Mouse (Mus musculus): ENCODE measurements around the gene Map3k10. TPM values are rescaled to one million over a fixed set of nuclear protein-coding genes. Genes with fewer than 3 reads are reported as not detected.
A peak's percentile ranks its signal among the peaks of the same experiment; 100 is the strongest.

The Map3k10 gene
- total RNA-seq, 2 experiments from 2014 or later: 19.2 to 20.0 TPM

DNA sequence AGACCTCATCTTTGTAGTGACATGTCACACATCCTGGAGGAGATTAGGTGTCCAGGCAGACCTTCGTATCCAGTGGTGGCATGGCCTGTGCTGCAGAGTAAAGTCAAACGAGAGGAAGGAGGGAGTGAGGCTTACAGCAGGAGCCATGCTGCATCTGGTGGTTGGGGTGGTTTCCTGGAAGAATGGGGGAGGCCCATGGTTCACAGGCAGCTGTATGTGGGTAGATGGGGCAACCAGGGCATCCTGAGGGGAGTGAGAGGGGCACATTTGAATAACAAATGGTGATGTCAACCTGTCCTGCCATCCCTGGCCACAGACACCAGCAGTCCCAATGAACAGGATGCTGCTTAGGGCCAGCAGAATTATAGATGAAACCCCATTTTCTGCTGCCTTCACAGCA lies 64.7 kb downstream of the Map3k10 start:
- no peak for DNase-seq (ENCODE audit: low spot score in 2 of 2)

DNA sequence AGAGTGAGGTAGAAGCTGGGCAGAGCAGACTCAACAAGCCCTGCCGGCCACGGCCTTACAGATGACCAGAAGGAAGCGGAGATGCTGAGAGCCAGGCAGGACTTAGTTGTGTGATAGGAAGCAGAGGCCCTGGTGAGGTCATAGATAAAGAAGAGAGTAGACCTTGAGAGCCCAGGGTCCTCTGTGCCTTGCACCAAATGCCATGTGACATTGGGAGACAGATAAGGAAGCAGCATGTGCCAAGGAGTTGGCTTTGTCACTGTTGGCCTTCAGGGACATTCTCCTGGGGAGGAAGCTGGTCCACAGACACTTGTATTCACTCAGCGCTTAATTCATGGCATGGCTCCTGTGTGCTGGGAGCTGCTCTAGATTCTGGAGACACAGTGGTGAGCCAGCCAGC lies 65.1 kb downstream of the Map3k10 start:
- no peak for DNase-seq (ENCODE audit: low spot score in 2 of 2)

DNA sequence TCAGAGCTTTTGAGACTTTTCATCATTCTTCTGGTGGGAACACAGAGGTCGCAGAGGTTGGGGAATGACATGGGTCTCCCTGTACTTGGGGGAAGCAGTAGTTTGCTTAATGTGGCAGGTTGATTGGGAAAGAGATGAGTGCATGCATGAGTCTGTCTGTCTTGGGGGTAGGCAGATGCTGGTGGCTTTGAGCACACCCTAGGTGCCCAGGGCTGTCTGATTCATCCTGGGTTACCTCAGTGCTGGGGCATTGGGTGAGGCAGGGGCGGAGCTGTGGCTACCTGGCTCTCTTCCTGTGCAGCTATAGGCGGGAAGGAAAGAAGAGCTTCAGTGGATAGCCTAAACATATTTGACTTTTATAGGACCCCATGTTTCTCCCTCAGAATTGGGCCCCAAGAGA lies 66.3 kb downstream of the Map3k10 start:
- DNase-seq (ENCODE audit: low spot score in 2 of 2): no peak

DNA sequence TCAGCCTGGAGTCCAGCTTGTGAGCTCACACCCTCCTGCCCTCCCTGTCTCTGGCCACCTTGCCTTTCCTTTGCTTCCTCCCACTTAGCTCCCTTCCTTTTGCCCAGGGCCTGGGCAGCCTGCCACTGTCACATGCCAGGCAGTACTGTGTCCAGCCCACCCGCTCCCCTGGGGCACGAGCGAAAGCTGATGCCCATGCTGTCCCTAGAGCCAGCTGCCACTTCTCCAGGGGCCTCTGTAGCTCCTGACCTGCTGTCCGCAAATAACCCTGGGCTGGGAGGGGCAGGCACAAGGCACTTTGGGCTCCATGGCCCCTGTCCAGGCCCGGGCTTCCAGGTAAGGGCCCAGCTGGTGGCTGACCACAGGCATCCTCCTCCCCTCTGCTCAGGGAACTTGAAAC lies 66.8 kb downstream of the Map3k10 start:
- peak; percentile 55 to 80 for DNase-seq (ENCODE audit: low spot score in 2 of 2)

DNA sequence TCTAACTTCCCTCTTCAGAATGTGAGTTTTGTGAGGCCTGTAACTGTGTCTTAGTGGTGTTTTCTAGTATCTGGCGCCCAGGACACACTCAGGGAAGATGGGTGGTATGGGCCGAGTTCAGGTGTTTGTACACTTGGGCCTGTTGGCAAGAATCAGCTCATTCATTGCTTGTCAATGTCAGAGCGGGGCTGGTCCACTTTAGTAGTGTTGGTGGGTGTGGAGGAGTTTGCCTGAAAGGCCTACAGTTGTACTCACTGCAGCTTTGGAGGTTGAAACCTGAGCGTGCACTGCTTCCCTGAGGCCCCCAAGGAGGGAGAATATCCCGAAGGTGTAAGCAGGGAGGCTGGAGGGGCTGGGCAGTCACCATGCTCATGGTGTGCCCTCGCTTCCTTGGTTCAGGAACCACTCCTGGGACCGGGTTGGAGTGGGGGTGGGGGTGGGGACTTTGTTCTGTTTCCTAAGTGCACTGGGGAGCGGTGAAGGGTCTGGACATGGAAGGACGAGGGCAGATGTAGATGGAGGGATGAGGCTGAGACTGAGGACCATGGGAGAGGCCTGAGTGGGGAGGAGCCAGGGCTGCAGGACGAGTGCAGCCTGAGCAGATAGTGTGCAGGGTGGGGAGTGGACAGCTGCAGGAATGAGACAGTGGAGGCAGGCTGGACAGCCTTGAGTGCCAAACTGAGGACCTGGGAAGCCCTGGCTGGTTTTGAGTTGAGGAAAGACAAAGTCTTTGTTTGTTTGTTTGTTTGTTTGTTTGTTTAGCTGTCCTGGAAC lies 67.7 kb downstream of the Map3k10 start:
- no peak for DNase-seq (ENCODE audit: low spot score in 2 of 2)

Other genes with a start within 250 kb of the Map3k10 start
- gene Sptbn4, start 226.9 kb downstream of the Map3k10 start, total RNA-seq (2021): under 1 TPM; 0.21 to 0.34 TPM
- gene Blvrb, start 226.6 kb downstream of the Map3k10 start, total RNA-seq (2021): 10 to 100 TPM; 29.0 to 36.5 TPM
- gene Sertad3, start 200.8 kb downstream of the Map3k10 start, total RNA-seq (2021): 10 to 100 TPM; 13.0 to 13.6 TPM
- 10 to 100 TPM; 15.6 to 16.2 TPM for gene Sertad1, start 187.7 kb downstream of the Map3k10 start, total RNA-seq (2021)
- gene Prx, start 175.3 kb downstream of the Map3k10 start, total RNA-seq (2021): 10 to 100 TPM; 36.6 to 38.2 TPM
- 1 to 10 TPM in 1 of 2 experiments, under 1 TPM in 1; 0.73 to 1.1 TPM for gene Hipk4, start 151.3 kb downstream of the Map3k10 start, total RNA-seq (2021)
- gene Pld3, start 121.4 kb downstream of the Map3k10 start, total RNA-seq (2021): 10 to 100 TPM; 45.0 to 47.7 TPM
- 100 to 1,000 TPM; 100 to 115 TPM for gene 2310022A10Rik, start 121.4 kb downstream of the Map3k10 start, total RNA-seq (2021)
- gene Akt2, start 83.0 kb downstream of the Map3k10 start, total RNA-seq (2021): 100 to 1,000 TPM; 183 to 188 TPM
- gene Ttc9b, start 20.7 kb downstream of the Map3k10 start, total RNA-seq (2021): not detected
- gene Zfp607b, start 14.7 kb upstream of the Map3k10 start, total RNA-seq (2021): 1 to 10 TPM; 1.4 to 2.1 TPM
- 10 to 100 TPM; 10.9 to 12.8 TPM for gene Zfp60, start 56.8 kb upstream of the Map3k10 start, total RNA-seq (2021)
- gene Zfp626, start 132.6 kb upstream of the Map3k10 start, total RNA-seq (2021): 1 to 10 TPM; 4.6 to 6.2 TPM
- 1 to 10 TPM; 2.8 to 3.0 TPM for gene Zfp59, start 164.0 kb upstream of the Map3k10 start, total RNA-seq (2021)
- 1 to 10 TPM; 3.5 to 4.3 TPM for gene Zfp607a, start 182.9 kb upstream of the Map3k10 start, total RNA-seq (2021)

Data from gastrocnemius, postnatal 4 days (tissue).